Mouse (Mus musculus) megakaryocyte, embryonic 14.5 days (primary cell): ENCODE measurements around the gene Siah1a.

Experiments
- FLI1 ChIP-seq: IDR thresholded peaks from 2 replicates; pipeline ENCODE4 v1.6.1; 2012; ENCODE audit warnings: low read length, inconsistent platforms, mixed read lengths
- GATA1 ChIP-seq: IDR thresholded peaks from 3 replicates; pipeline ENCODE4 v1.6.1; 2012; ENCODE audit warnings: mixed read lengths, low read length, inconsistent platforms, borderline replicate concordance

GRCm38 (mm10) chr8:86698811-86699421, 46.8 kb downstream of the Siah1a start:
- TF ChIP-seq GATA1 (no peak), FLI1 (no peak)
